8 mouse cellular contexts compared by ENCODE assay signal in genomic region chr9:62535566-62535965, GRCm38 (mm10). TPM values are rescaled to one million over a fixed set of nuclear protein-coding genes. Genes with fewer than 3 reads are reported as not detected.
DNase-seq lines count a peak whose midpoint lies in the region; ATAC-seq lines count a peak whose summit lies in the region.

No protein-coding gene starts in this region.

- no peak overlapping the region for H3K27ac ChIP-seq in heart, embryonic 12.5 days (ENCODE audit: poor library complexity, severe bottlenecking)
- H3K27ac ChIP-seq in hindbrain, embryonic 12.5 days: peak overlapping the region; percentile 96
- H3K27ac ChIP-seq in midbrain, embryonic 14.5 days (replicated peaks; ENCODE audit: low read depth, low read length): peak overlapping the region; percentile 96

- peaks cover 28% of the 10 kb centered on the region for H3K27me3 ChIP-seq in heart, embryonic 12.5 days (replicated peaks)
- no peaks in the 10 kb centered on the region for H3K27me3 ChIP-seq in hindbrain, embryonic 12.5 days
- H3K27me3 ChIP-seq in midbrain, embryonic 14.5 days (ENCODE audit: control insufficient read depth, insufficient read depth, low read length): no peaks in the 10 kb centered on the region

- H3K4me3 ChIP-seq in heart, embryonic 12.5 days: peak overlapping the region; percentile 66; the same call in 1 of the 2 replicates
- H3K4me3 ChIP-seq in hindbrain, embryonic 12.5 days: peak overlapping the region; percentile 67
- peak overlapping the region; percentile 70 for H3K4me3 ChIP-seq in midbrain, embryonic 14.5 days (replicated peaks; ENCODE audit: low read depth, low read length)

- H3K36me3 ChIP-seq in heart, embryonic 12.5 days: no peaks in the 10 kb centered on the region
- no peaks in the 10 kb centered on the region for H3K36me3 ChIP-seq in hindbrain, embryonic 12.5 days
- no peaks in the 10 kb centered on the region for H3K36me3 ChIP-seq in midbrain, embryonic 14.5 days (ENCODE audit: control insufficient read depth, insufficient read depth, low read length)

- 77% methylated on average over 8 of the region's 8 CpGs for WGBS in heart, embryonic 12.5 days
- WGBS in hindbrain, embryonic 12.5 days: 71% methylated on average over 8 of the region's 8 CpGs
- 61% methylated on average over 8 of the region's 8 CpGs for whole genome bisulfite sequencing in midbrain, embryonic 14.5 days

- ATAC-seq in heart, embryonic 12.5 days (ENCODE audit: insufficient number of reproducible peaks, low FRiP score): no peak
- ATAC-seq in hindbrain, embryonic 12.5 days (ENCODE audit: low FRiP score): no peak
- no peak for ATAC-seq in midbrain, embryonic 14.5 days (ENCODE audit: low FRiP score, low TSS enrichment)

- peak overlapping the region; percentile 85 for H3K4me2 ChIP-seq in heart, embryonic 12.5 days
- peak overlapping the region; percentile 79 for H3K4me2 ChIP-seq in hindbrain, embryonic 12.5 days (replicated peaks)
- H3K4me2 ChIP-seq in midbrain, embryonic 14.5 days (ENCODE audit: low read length): peak overlapping the region; percentile 82

- no peaks in the 10 kb centered on the region for H3K9me3 ChIP-seq in heart, embryonic 12.5 days (replicated peaks)
- H3K9me3 ChIP-seq in hindbrain, embryonic 12.5 days (replicated peaks): no peaks in the 10 kb centered on the region
- no peaks in the 10 kb centered on the region for H3K9me3 ChIP-seq in midbrain, embryonic 14.5 days (ENCODE audit: control insufficient read depth, low read length)

- no peak overlapping the region for H3K9ac ChIP-seq in heart, embryonic 12.5 days
- H3K9ac ChIP-seq in hindbrain, embryonic 12.5 days: peak overlapping the region; percentile 96
- H3K9ac ChIP-seq in midbrain, embryonic 14.5 days (replicated peaks; ENCODE audit: low read length): peak overlapping the region; percentile 83

- peaks cover 23% of the 10 kb centered on the region for H3K4me1 ChIP-seq in heart, embryonic 12.5 days (replicated peaks)
- H3K4me1 ChIP-seq in hindbrain, embryonic 12.5 days: peaks cover 74% of the 10 kb centered on the region
- H3K4me1 ChIP-seq in midbrain, embryonic 14.5 days (ENCODE audit: control insufficient read depth, insufficient read depth, low read length): peaks cover 56% of the 10 kb centered on the region

- DNase-seq in heart, postnatal 4 days: no peak
- DNase-seq in cerebellum, postnatal 14 days: peak; percentile 69 to 76
- no peak for DNase-seq in midbrain, embryonic 14.5 days
- no peak for DNase-seq in ovary, postnatal 10 days (ENCODE audit: low spot score)
- DNase-seq in spleen, postnatal 14 days (ENCODE audit: low spot score in 2 of 2): no peak
- DNase-seq in spleen, adult 18-20 months: no peak

RNA-seq across cellular contexts. Expression of gene Coro2b, which starts 1.3 kb away (rescaled TPM):
- 5.8 and 6.0 TPM in 2 replicates for polyA plus RNA-seq in heart, embryonic 12.5 days (2016; fragmentation: Nextera tagmentation; extraction: Ambion mirVana)
- 10 to 100 TPM; 16.2 to 16.9 TPM for total RNA-seq in heart, postnatal 4 days (2021)
- 34.2 and 36.9 TPM in 2 replicates for polyA plus RNA-seq in hindbrain, embryonic 12.5 days (2016; fragmentation: Nextera tagmentation; extraction: Ambion mirVana)
- polyA plus RNA-seq in midbrain, embryonic 14.5 days (2014; fragmentation: Nextera tagmentation; extraction: Ambion mirVana): 33.2 and 34.5 TPM in 2 replicates

Comparison
In these comparisons a context has a peak if more than half of its experiments do, and no peak if none do; other contexts are left out.
1. DNase-seq: peak in cerebellum, postnatal 14 days (2 of 2); none in heart, postnatal 4 days (single experiment), midbrain, embryonic 14.5 days (single experiment), ovary, postnatal 10 days (single experiment), spleen, postnatal 14 days (0 of 2) and spleen, adult 18-20 months (0 of 2).
2. Peak in every context shown above with its lines, with median percentiles within 50 percentile points of each other: H3K4me2 ChIP-seq and H3K4me3 ChIP-seq.